ENCODE assay signal across 15 mouse cellular contexts in genomic region chr9:61381445-61381844, GRCm38 (mm10). TPM values are rescaled to one million over a fixed set of nuclear protein-coding genes. Genes with fewer than 3 reads are reported as not detected.
DNase-seq lines count a peak whose midpoint lies in the region; ATAC-seq and TF ChIP-seq lines count a peak whose summit lies in the region.
"Had no signal": no experiment of that assay in that cellular context is flagged by ENCODE, and none has a peak within 500 bp of the region (broad histone marks: within the 10 kb centered on the region; RNA-seq: fewer than 3 reads in every experiment).

No protein-coding gene starts in this region.

- no peak overlapping the region for H3K4me2 ChIP-seq in hindbrain, postnatal 0 days (ENCODE audit: low read depth, low read length)
- H3K4me2 ChIP-seq in midbrain, embryonic 13.5 days (replicated peaks), result peak overlapping the region; percentile 94; the same call in 1 of the 2 replicates
- H3K4me2 ChIP-seq in midbrain, embryonic 14.5 days (ENCODE audit: low read length), result no peak overlapping the region

- no peak overlapping the region for H3K9ac ChIP-seq in hindbrain, postnatal 0 days (replicated peaks; ENCODE audit: low read length)
- no peak overlapping the region for H3K9ac ChIP-seq in midbrain, embryonic 13.5 days (replicated peaks)
- H3K9ac ChIP-seq in midbrain, embryonic 14.5 days (replicated peaks; ENCODE audit: low read length), result no peak overlapping the region

- H3K4me3 ChIP-seq in hindbrain, embryonic 10.5 days, result no peak overlapping the region
- H3K4me3 ChIP-seq in hindbrain, postnatal 0 days (ENCODE audit: low read length), result no peak overlapping the region
- H3K4me3 ChIP-seq in midbrain, embryonic 13.5 days (replicated peaks), result no peak overlapping the region
- no peak overlapping the region for H3K4me3 ChIP-seq in midbrain, embryonic 14.5 days (replicated peaks; ENCODE audit: low read depth, low read length)
- H3K4me3 ChIP-seq: heart, adult 2 months had no signal

- peaks cover 25% of the 10 kb centered on the region for H3K27me3 ChIP-seq in hindbrain, embryonic 10.5 days (ENCODE audit: insufficient read depth, poor library complexity, severe bottlenecking)
- H3K27me3 ChIP-seq in hindbrain, postnatal 0 days (ENCODE audit: insufficient read depth, low read length), result no peaks in the 10 kb centered on the region
- H3K27me3 ChIP-seq in midbrain, embryonic 13.5 days, result peaks cover 3% of the 10 kb centered on the region; the same call in 1 of the 2 replicates
- no peaks in the 10 kb centered on the region for H3K27me3 ChIP-seq in midbrain, embryonic 14.5 days (ENCODE audit: control insufficient read depth, insufficient read depth, low read length)
- H3K27me3 ChIP-seq: Patski had no signal

- H3K36me3 ChIP-seq in hindbrain, embryonic 10.5 days, result peaks cover 79% of the 10 kb centered on the region
- no peaks in the 10 kb centered on the region for H3K36me3 ChIP-seq in hindbrain, postnatal 0 days (ENCODE audit: insufficient read depth, low read length)
- peaks cover 29% of the 10 kb centered on the region for H3K36me3 ChIP-seq in midbrain, embryonic 13.5 days
- H3K36me3 ChIP-seq in midbrain, embryonic 14.5 days (ENCODE audit: control insufficient read depth, insufficient read depth, low read length), result peaks cover 35% of the 10 kb centered on the region

- no peaks in the 10 kb centered on the region for H3K9me3 ChIP-seq in hindbrain, embryonic 10.5 days
- no peaks in the 10 kb centered on the region for H3K9me3 ChIP-seq in hindbrain, postnatal 0 days (ENCODE audit: low read length)
- H3K9me3 ChIP-seq in midbrain, embryonic 13.5 days, result no peaks in the 10 kb centered on the region
- no peaks in the 10 kb centered on the region for H3K9me3 ChIP-seq in midbrain, embryonic 14.5 days (ENCODE audit: control insufficient read depth, low read length)

- WGBS in hindbrain, embryonic 10.5 days, result 84% methylated on average over 3 of the region's 3 CpGs
- WGBS in hindbrain, postnatal 0 days, result 66% methylated on average over 3 of the region's 3 CpGs
- WGBS in midbrain, embryonic 13.5 days, result 76% methylated on average over 3 of the region's 3 CpGs
- WGBS in midbrain, embryonic 14.5 days, result 71% methylated on average over 3 of the region's 3 CpGs

- DNase-seq in cerebellum, postnatal 10 days, result peak; percentile 54 to 69
- DNase-seq in cerebellum, postnatal 36 days, result no peak
- no peak for DNase-seq in hindbrain, embryonic 10.5 days (ENCODE audit: low spot score)
- DNase-seq in hindbrain, postnatal 0 days (ENCODE audit: low spot score), result no peak
- DNase-seq in midbrain, embryonic 14.5 days, result no peak
- DNase-seq in frontal cortex, postnatal 36 days (ENCODE audit: low spot score in 2 of 2), result no peak
- DNase-seq in kidney, postnatal 36 days, result no peak
- DNase-seq: adrenal gland, adult 8-10 months; gastrocnemius, postnatal 10 days; heart, adult 2 months; kidney, adult 11 months; right cerebral cortex, adult 18-20 months had no signal

- peak overlapping the region; percentile 13; the same call in 1 of the 2 replicates for H3K27ac ChIP-seq in hindbrain, embryonic 10.5 days
- no peak overlapping the region for H3K27ac ChIP-seq in hindbrain, postnatal 0 days
- peak overlapping the region; percentile 75; the same call in 1 of the 2 replicates for H3K27ac ChIP-seq in midbrain, embryonic 13.5 days
- no peak overlapping the region for H3K27ac ChIP-seq in midbrain, embryonic 14.5 days (replicated peaks; ENCODE audit: low read depth, low read length)
- H3K27ac ChIP-seq: heart, adult 2 months; kidney, postnatal 0 days had no signal

- no peak for ATAC-seq in hindbrain, postnatal 0 days
- ATAC-seq in midbrain, embryonic 13.5 days, result no peak
- ATAC-seq in midbrain, embryonic 14.5 days (ENCODE audit: low FRiP score, low TSS enrichment), result no peak
- ATAC-seq: Patski had no signal

- H3K4me1 ChIP-seq in hindbrain, embryonic 10.5 days (replicated peaks), result peaks cover 100% of the 10 kb centered on the region
- H3K4me1 ChIP-seq in hindbrain, postnatal 0 days (ENCODE audit: insufficient read depth, low read length), result peaks cover 72% of the 10 kb centered on the region
- H3K4me1 ChIP-seq in midbrain, embryonic 13.5 days (replicated peaks), result peaks cover 100% of the 10 kb centered on the region
- H3K4me1 ChIP-seq in midbrain, embryonic 14.5 days (ENCODE audit: control insufficient read depth, insufficient read depth, low read length), result peaks cover 95% of the 10 kb centered on the region

- no peak for TF ChIP-seq CTCF in hindbrain, postnatal 0 days (IDR thresholded peaks at IDR 0.05; ENCODE audit: low read depth)

RNA-seq across cellular contexts. Expression of gene Tle3, which starts 9.3 kb away (rescaled TPM):
- polyA plus RNA-seq in hindbrain, embryonic 10.5 days (2016; fragmentation: Nextera tagmentation; extraction: Ambion mirVana), result 47.4 and 56.0 TPM in 2 replicates
- total RNA-seq in hindbrain, postnatal 0 days (2014; rRNA removed), result 74.1 and 81.3 TPM in 2 replicates
- 15.5 and 17.7 TPM in 2 replicates for polyA plus RNA-seq in hindbrain, postnatal 0 days (2015; fragmentation: Nextera tagmentation; extraction: Ambion mirVana)
- polyA plus RNA-seq in midbrain, embryonic 13.5 days (2015; fragmentation: Nextera tagmentation; extraction: Ambion mirVana), result 40.7 and 50.8 TPM in 2 replicates
- 36.4 and 43.8 TPM in 2 replicates for polyA plus RNA-seq in midbrain, embryonic 14.5 days (2014; fragmentation: Nextera tagmentation; extraction: Ambion mirVana)

Comparison
In these comparisons a context has a peak if more than half of its experiments do, and no peak if none do; other contexts are left out.
1. DNase-seq: peak in cerebellum, postnatal 10 days (2 of 2); none in cerebellum, postnatal 36 days (0 of 2), hindbrain, embryonic 10.5 days (single experiment), hindbrain, postnatal 0 days (single experiment), midbrain, embryonic 14.5 days (single experiment), frontal cortex, postnatal 36 days (0 of 2) and kidney, postnatal 36 days (0 of 2).
2. H3K27ac ChIP-seq: peak in hindbrain, embryonic 10.5 days (single experiment) and midbrain, embryonic 13.5 days (single experiment); none in hindbrain, postnatal 0 days (single experiment) and midbrain, embryonic 14.5 days (single experiment).